Mouse (Mus musculus) layer of hippocampus, adult 9-11 months (tissue): ENCODE results near the gene Kdm4a.
A peak's percentile ranks its signal among the peaks of the same experiment; 100 is the strongest.

ENCODE experiments used
- DNase-seq: peaks from one replicate; pipeline ENCODE4 v3.0.0; 2022

The Kdm4a gene

DNA sequence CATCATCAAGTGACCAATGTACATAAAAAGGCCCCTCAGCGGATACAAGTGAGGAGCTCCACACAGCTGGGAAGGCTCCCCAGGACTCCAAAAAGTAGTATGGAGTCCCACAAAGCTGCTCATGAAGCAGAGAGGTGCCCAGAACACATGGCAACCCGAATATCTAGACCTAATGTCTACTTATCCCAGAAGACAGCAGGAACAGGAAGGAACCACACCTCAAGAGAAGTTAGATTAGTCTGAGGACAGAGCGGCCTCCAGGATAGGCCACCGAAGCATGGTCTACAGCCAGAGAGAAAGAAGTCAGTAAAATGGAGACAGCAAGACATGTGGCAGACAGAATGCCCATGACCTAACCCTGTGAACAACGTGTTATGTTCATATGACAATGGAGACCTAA is 25.0 kb downstream of the Kdm4a start:
- DNase-seq = no peak

- peak; percentile 85 for DNase-seq
Observed at GRCm38 (mm10) chr4:118152020-118152785, 27.6 kb downstream of the Kdm4a start.

DNA sequence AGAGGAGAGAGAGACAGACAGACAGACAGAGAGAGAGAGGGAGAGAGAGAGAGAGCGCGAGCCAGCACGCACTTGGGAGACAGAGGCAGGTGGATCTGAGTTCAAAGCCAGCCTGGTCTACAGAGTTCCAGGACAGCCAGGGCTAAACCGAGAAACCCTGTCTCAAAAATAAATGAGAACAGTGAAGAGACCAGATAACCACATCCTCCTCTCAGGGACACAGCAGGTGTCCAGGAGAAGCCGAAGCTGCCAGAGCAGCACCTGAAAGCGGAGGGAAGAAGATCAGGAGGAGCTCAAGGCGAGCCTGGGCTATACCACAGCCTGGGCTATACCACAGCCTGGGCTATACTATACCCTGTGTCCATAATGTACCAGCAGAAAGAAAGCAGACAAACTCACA is 29.0 kb downstream of the Kdm4a start:
- no peak for DNase-seq

DNA sequence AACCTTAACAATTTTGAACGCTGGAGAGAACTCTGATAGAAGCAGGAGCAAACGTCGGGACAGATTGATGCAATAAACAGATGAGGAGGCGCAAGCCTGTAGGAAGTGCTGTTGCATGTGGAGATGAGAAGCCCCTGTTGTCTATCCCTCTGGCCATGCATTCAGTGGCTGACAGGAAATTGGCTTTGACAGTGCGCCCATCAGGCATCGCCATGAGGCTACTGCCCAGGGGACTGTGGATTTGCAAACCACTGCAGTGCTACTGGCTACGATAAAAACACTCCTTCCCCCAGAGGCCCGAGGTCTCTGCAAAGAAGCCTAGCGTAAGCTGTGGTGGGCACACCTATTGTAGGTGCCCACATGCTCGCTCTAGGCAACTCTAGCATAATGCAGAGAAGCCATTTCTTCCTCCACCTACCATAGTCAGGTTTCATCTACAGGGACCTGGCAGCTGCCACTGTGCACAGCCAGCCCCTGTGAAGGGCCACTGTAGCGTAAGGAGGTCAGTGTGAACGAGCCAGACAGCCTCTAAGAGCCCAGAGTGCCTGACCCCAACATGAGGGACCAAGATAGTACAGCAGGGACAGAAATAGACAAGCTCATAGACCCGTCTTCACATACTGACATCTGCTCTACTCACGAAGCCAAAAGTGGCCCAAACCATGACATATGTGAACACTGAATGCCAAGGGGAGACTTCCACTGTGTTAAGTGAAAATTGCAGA is 29.7 kb downstream of the Kdm4a start:
- DNase-seq = peak; percentile 45

DNA sequence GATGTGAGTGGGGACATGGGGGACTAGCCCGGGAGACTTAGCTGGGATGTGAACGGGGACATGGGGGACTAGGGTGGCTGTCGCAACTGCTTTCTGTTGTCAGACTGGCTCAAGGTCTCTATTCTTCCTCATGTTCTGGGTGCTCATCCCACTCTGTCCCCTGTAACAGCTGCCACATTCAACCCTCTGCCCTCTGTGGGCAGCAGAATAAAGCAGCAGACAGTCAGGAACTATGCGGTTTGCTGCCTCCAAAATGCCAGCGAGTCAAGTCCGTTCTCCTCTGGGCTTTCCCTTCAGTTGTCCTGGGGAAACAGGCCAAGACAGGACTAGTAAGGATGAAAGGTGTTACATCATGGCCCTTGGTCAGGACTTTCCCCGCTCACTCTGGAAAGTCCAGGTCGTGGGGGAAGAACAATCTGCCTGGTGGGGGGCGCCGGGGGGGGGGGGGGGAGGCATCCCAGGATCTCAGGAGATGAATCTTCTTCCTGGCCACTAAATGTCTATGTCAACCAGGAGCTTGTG is 30.7 kb downstream of the Kdm4a start:
- no peak for DNase-seq

DNA sequence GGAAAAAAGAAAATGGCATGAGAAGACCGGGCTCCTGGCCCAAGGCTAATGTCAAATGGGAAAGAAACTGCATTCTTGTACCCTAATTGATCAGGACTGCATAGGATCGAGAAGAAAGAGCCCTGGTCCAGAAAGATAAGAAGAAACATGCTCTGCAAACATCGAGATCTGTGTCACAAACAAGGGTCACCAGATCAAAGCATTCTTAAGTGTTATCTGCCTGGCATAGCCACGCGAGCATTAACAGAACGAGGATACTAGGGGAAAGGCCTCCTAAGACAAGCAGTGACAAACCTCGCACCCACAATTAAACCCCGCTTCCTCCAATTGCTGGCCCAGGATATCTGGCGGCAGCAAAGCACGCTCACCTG is 31.5 kb downstream of the Kdm4a start:
- DNase-seq = no peak

GRCm38 (mm10) chr4:118147547-118148316 is 32.1 kb downstream of the Kdm4a start:
- DNase-seq = peak; percentile 94

DNA sequence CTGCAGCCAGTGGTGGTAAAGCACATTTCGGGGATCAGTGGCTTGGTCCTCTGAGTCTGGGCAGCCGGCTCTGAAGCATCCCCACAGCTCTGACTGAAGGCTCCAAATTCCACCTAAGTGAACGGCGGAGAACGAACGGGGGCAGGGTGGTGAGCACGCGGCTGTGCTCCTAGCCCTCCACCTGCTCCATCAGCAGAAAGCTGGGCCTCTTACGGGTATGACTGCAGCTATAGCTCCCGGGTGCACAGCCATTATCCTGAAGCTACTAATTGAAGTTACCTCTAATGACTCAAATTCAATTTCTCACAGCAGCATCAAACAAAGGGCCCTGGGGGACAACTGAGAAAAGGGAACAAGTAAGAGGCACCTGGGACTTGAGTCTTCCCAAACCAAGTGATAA is 32.8 kb downstream of the Kdm4a start:
- DNase-seq = no peak

- peak; percentile 66 for DNase-seq
Observed at GRCm38 (mm10) chr4:118144324-118144723, 35.5 kb downstream of the Kdm4a start.

GRCm38 (mm10) chr4:118143679-118144078 is 36.2 kb downstream of the Kdm4a start:
- no peak for DNase-seq

GRCm38 (mm10) chr4:118141511-118141910 is 38.3 kb downstream of the Kdm4a start:
- DNase-seq = no peak

- peak; percentile 87 for DNase-seq
Observed at GRCm38 (mm10) chr4:118138891-118139290, 41.0 kb downstream of the Kdm4a start.

DNA sequence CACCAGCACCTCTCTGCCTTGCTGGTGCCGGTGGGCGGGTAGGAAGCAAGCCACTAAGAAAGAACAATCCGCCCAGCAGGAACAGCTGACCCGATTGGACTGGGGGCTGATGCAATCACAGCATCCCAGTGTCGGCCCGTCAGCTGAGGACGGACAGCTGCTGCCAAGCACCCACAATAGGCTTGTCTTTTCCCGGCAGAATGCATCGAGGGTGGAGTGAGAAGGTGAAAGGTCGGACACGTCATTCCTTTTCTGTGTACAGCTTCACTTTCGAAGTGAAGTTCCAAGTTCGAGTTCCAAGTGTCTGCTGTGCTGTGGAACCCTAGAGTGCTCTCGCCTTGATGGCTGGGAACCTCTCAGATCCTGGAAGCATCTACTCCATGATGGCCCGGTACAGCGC is 42.0 kb downstream of the Kdm4a start:
- peak; percentile 82 for DNase-seq

DNA sequence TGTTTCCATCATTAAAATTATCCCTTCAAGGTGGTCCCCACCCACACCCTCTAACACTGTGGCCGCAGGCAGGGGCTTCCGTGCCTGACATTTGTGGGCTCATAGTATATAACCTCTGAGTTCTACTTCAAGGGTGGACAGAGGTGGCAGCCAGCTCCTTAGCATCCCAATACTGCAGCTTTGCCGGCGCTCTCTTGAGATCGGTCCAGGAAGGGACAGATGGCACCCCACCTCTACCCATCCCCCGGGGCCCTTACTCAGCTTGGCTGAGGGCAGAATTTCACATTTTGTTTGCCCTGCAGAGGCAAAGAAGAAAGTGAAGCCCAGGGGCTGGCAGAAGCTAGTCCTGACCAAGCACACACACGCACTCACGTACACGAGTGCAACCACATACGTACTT is 42.5 kb downstream of the Kdm4a start:
- DNase-seq = no peak

- no peak for DNase-seq
Observed at GRCm38 (mm10) chr4:118135414-118135813, 44.4 kb downstream of the Kdm4a start.

DNA sequence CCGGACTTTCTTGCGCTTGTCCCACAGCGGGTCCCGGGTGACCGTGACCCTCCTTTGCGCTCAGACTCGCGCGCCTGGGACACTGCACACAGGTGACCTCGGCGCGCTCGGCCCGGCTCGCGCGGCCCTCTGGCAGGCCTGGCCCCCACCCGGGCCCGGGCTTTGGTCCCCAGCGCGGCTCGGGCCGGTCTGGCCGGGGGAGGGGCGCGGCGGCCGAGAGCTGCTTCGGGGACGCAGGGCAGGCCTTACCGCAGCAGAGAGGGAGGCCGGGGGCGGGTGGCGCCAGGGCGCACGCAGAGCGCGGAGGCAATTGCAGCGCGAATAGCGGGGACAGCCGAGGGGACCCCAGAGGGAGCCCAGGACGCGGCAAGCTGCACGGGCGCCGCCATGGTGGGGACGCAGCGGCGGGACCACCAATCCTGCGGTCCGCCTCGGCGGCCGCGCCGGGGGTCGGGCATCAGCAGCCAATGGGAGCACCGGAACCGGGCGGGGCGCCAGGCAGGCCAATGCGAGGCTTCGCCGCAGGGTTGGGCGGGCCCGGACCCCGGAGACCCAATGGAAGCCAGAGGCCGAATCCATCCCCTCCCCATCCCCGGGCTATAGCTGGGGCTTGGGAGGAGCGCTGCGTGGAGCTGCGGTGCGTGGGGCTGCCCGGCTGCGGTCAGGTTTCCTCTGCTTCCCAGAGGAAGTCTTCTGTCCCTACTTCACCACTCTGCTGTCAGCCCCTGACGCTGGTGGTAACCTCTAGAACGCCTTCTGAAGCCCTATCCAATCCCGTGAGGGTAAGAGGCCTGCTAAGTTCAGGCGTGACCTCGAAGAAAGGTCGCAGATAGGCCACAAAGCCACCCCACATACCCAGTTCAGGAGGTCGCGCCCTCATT is 45.1 kb downstream of the Kdm4a start, which contains the start of gene St3gal3:
TSS of gene St3gal3 (minus strand) at position 430 of the 881 bp plus-strand sequence.
- DNase-seq = peak; percentile 98

DNA sequence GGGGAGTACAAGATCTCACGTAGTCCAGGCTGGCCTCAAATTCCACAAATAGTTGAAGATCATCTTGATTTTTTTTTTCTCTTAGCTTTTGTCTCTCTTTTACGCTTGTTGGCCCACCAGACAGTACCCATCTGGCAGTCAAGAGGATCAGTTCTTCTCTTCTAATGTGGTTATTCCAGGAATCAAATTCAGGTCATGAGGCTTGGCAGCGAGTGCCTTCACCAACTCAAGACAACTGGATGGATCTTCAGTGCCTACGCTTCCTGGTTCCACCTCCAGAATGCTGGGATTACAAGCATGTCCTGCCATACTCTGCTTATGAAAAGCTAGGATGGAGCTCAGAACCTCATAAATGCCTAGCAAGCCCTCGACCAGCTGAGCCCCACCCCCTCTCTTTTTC is 48.5 kb downstream of the Kdm4a start:
- DNase-seq = no peak

- DNase-seq = no peak
Observed at GRCm38 (mm10) chr4:118123030-118123704, 56.7 kb downstream of the Kdm4a start.

DNA sequence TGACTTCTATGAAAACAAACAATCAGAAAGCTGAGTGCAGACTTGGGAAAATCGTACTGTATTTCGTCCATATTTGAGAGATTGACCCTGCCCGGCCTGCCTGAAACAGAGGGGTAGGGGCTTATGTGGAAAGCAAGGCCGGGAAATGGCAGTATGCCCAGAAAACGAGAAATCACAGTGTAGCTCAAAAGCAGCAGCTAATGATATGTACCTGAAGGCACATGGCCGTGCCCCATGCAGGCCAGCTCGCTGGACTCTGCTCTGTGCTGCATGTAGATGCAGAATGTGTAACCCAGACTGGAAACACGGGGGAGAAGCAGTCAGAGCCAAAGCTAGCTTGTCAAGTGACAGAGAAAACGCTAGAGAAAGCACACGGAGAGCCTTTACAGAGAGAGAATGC is 57.8 kb downstream of the Kdm4a start:
- DNase-seq = no peak

DNA sequence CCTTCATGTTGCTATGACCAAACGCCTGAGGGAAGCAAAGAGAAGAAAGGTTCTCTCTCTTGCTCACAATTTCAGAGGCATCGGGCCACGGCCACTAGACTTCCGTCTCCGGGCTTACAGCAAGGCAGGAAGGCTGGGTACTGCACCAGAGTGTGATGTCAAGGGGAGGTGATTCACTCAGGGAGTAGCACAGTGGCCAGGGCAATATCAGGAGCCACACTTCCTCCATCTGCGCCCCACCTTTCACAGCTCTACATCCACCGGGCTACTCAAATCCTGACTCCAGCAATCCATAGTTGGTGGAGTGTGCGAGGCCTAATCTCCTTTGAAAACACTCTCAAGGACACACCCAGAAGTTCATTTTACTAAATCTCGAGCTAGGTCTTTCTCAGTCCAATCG is 62.3 kb downstream of the Kdm4a start:
- DNase-seq = no peak

- no peak for DNase-seq
Observed at GRCm38 (mm10) chr4:118116098-118116497, 63.7 kb downstream of the Kdm4a start.

DNA sequence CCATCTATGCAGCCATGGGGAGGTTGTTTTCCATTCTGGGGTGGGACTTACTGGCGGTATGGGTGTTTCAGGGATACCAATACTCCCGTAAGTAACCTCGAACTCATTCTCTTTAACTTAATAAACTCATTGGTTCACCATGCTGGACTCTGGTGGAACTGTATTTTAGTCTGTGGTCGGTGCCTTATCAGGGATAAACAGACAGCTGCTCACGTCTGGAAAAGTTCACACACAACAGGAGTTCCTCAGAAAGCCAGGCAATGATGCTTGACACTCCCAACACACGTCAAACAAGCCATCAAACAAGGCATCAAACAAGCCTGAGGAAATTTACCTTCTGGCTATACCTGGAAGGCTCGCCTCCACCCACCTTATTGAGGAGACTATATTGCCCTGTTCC is 64.7 kb downstream of the Kdm4a start:
- DNase-seq = no peak
